Mouse (Mus musculus) E14TG2a.4 (cell line): Measurements from ENCODE around the gene Tubg1.

Experiments
- CTCF ChIP-seq: conservative IDR thresholded peaks from 2 replicates; pipeline ENCODE4 v1.5.1; 2014; ENCODE audit warnings: low read length
- NANOG ChIP-seq: IDR thresholded peaks from 2 replicates; pipeline ENCODE4 v1.6.1; 2014; ENCODE audit warnings: borderline replicate concordance, low read length, mixed read lengths

- TF ChIP-seq CTCF (no peak), NANOG (no peak)
Measured at GRCm38 (mm10) chr11:101083083-101083697, 36.5 kb upstream of the Tubg1 start.
